Mouse (Mus musculus): Measurements from ENCODE around the gene Parg. TPM values are rescaled to one million over a fixed set of nuclear protein-coding genes. Genes with fewer than 3 reads are reported as not detected.

The Parg gene
- total and polyA plus RNA-seq, 3 experiments = 32.6 to 43.8 TPM; not detected in 1

GRCm38 (mm10) chr14:32226601-32227000 lies 24.9 kb downstream of the Parg start:
- H3K27ac ChIP-seq (ENCODE audit: control insufficient read depth, low read depth, low read length) = no peak overlapping the region
- peaks cover 0 to 17% of the 10 kb centered on the region in 2 experiments; a peak in 2 of 4 replicates for H3K36me3 ChIP-seq (ENCODE audit: control insufficient read depth in 1 of 2, insufficient read depth in 2 of 2, low read length in 2 of 2)
- H3K4me1 ChIP-seq (ENCODE audit: control insufficient read depth in 1 of 2, insufficient read depth in 2 of 2, low read length in 2 of 2) = no peaks in the 10 kb centered on the region
- H3K9me3 ChIP-seq (replicated peaks; ENCODE audit: insufficient read depth, low read length) = no peaks in the 10 kb centered on the region
- no peak overlapping the region for H3K4me3 ChIP-seq (ENCODE audit: control insufficient read depth in 1 of 2, insufficient read depth in 1 of 2, low read depth in 2 of 2, low read length in 2 of 2)
- no peak for DNase-seq (ENCODE audit: low read depth, low spot score)
- no peak for TF ChIP-seq ZMIZ1 (IDR thresholded peaks at IDR 0.05; ENCODE audit: low read depth, low read length)
- no peak for TF ChIP-seq CHD1 (IDR thresholded peaks at IDR 0.05; ENCODE audit: low read depth, low read length)
- TF ChIP-seq TBP (IDR thresholded peaks at IDR 0.05; ENCODE audit: low read depth, low read length) = no peak
- TF ChIP-seq MAX (IDR thresholded peaks at IDR 0.05; ENCODE audit: low read length) = no peak
- TF ChIP-seq JUND (IDR thresholded peaks at IDR 0.05; ENCODE audit: low read depth, low read length) = no peak
- no peak for TF ChIP-seq KAT2A (conservative IDR thresholded peaks at IDR 0.05; ENCODE audit: low read depth, low read length)
- TF ChIP-seq MAZ (IDR thresholded peaks at IDR 0.05; ENCODE audit: low read depth, low read length) = no peak
- no peak for TF ChIP-seq POLR2A (IDR thresholded peaks at IDR 0.05; ENCODE audit: control insufficient read depth in 1 of 2, insufficient read depth in 1 of 2, low read depth in 1 of 2, low read length in 2 of 2, poor library complexity in 1 of 2)
- no peak for TF ChIP-seq MAFK (IDR thresholded peaks at IDR 0.05; ENCODE audit: borderline replicate concordance, low read depth, low read length)
- H3K27me3 ChIP-seq (ENCODE audit: control insufficient read depth in 1 of 2, insufficient read depth in 2 of 2, low read length in 2 of 2) = no peaks in the 10 kb centered on the region
- H3K9ac ChIP-seq (ENCODE audit: control insufficient read depth, low read depth, low read length, poor library complexity, severe bottlenecking) = no peak overlapping the region
- no peaks in the 10 kb centered on the region for H3K79me2 ChIP-seq (ENCODE audit: control insufficient read depth, insufficient read depth, low read length, poor library complexity)

- Histone ChIP-seq H3K9ac (ENCODE audit: control insufficient read depth, low read depth, low read length, poor library complexity, severe bottlenecking) (no peak overlapping the region), H3K27me3 (ENCODE audit: control insufficient read depth in 1 of 2, insufficient read depth in 2 of 2, low read length in 2 of 2) (no peaks in the 10 kb centered on the region), H3K79me2 (ENCODE audit: control insufficient read depth, insufficient read depth, low read length, poor library complexity) (no peaks in the 10 kb centered on the region), H3K36me3 (ENCODE audit: control insufficient read depth in 1 of 2, insufficient read depth in 2 of 2, low read length in 2 of 2) (peaks cover 0 to 14% of the 10 kb centered on the region in 2 experiments; a peak in 2 of 4 replicates), H3K4me3 (ENCODE audit: control insufficient read depth in 1 of 2, insufficient read depth in 1 of 2, low read depth in 2 of 2, low read length in 2 of 2) (no peak overlapping the region), H3K9me3 (replicated peaks; ENCODE audit: insufficient read depth, low read length) (no peaks in the 10 kb centered on the region), H3K4me1 (ENCODE audit: control insufficient read depth in 1 of 2, insufficient read depth in 2 of 2, low read length in 2 of 2) (no peaks in the 10 kb centered on the region), H3K27ac (ENCODE audit: control insufficient read depth, low read depth, low read length) (no peak overlapping the region)
- DNase-seq (ENCODE audit: low read depth, low spot score) = peak; percentile 71
- no peak for TF ChIP-seq BHLHE40 (IDR thresholded peaks at IDR 0.05; ENCODE audit: borderline replicate concordance, low read depth, low read length)
- no peak for TF ChIP-seq MYB (IDR thresholded peaks at IDR 0.05; ENCODE audit: low read depth, low read length)
- peak; percentile 30; the same call in 1 of the 2 replicates for TF ChIP-seq ZC3H11A (IDR thresholded peaks at IDR 0.05; ENCODE audit: low read depth, low read length)
- 0 out of 2 replicates have a peak, but pooled peaks have one; percentile 32 for TF ChIP-seq ZNF384 (IDR thresholded peaks at IDR 0.05; ENCODE audit: low read depth, low read length)
- peak; percentile 65 for TF ChIP-seq SMC3 (IDR thresholded peaks at IDR 0.05; ENCODE audit: low read depth, low read length)
- no peak for TF ChIP-seq POLR2AphosphoS2 (IDR thresholded peaks at IDR 0.05; ENCODE audit: low read length)
- TF ChIP-seq JUND (IDR thresholded peaks at IDR 0.05; ENCODE audit: low read depth, low read length) = no peak
- no peak for TF ChIP-seq MAZ (IDR thresholded peaks at IDR 0.05; ENCODE audit: low read depth, low read length)
- TF ChIP-seq E2F4 (IDR thresholded peaks at IDR 0.05; ENCODE audit: borderline replicate concordance, low read depth, low read length) = no peak
- TF ChIP-seq HCFC1 (IDR thresholded peaks at IDR 0.05; ENCODE audit: low read depth, low read length) = 0 out of 2 replicates have a peak, but pooled peaks have one; percentile 24
- TF ChIP-seq RAD21 (IDR thresholded peaks at IDR 0.05; ENCODE audit: low read depth, low read length) = peak; percentile 61
- TF ChIP-seq CTCF (IDR thresholded peaks at IDR 0.05 in 2 of 3, conservative IDR thresholded peaks at IDR 0.05 in 1 of 3; ENCODE audit: control insufficient read depth in 1 of 3, insufficient read depth in 1 of 3, low read depth in 2 of 3, low read length in 3 of 3, poor library complexity in 1 of 3, severe bottlenecking in 1 of 3) = peak; percentile 8 to 79 (median 25); a peak in 4 of 6 replicates
Observed at GRCm38 (mm10) chr14:32228996-32229395, 27.2 kb downstream of the Parg start.

Data from MEL (cell line).